Mouse (Mus musculus) bone marrow, adult 2 months (tissue): ENCODE data around the gene S100a5. TPM values are rescaled to one million over a fixed set of nuclear protein-coding genes. Genes with fewer than 3 reads are reported as not detected.

Experiments
- H3K27ac ChIP-seq: fragments of 200-500 bp; 2 replicates; pipeline ENCODE4 v1.5.1; 2012; ENCODE audit warnings: low read depth, mild to moderate bottlenecking, control low read depth, inconsistent platforms, low read length; ENCODE audit not compliant: control insufficient read depth, poor library complexity, insufficient read depth
- H3K4me1 ChIP-seq: fragments of 200-500 bp; 2 replicates; pipeline ENCODE4 v1.6.1; 2011; ENCODE audit warnings: low read length; ENCODE audit not compliant: control insufficient read depth, insufficient read depth
- H3K4me3 ChIP-seq: fragments of 200-500 bp; replicated peaks from 2 replicates; pipeline ENCODE3; 2011; ENCODE audit warnings: mild to moderate bottlenecking, low read depth, low read length, control low read depth; ENCODE audit not compliant: control insufficient read depth
- CTCF ChIP-seq: fragments of 200-500 bp; IDR thresholded peaks from 2 replicates; pipeline ENCODE4 v1.5.1; 2011; ENCODE audit warnings: low read length, control low read depth; ENCODE audit not compliant: control insufficient read depth, insufficient read depth
- POLR2A ChIP-seq: fragments of 200-500 bp; IDR thresholded peaks from 2 replicates; pipeline ENCODE4 v1.6.1; 2011; ENCODE audit warnings: low read depth, mild to moderate bottlenecking, control low read depth, low read length, borderline replicate concordance; ENCODE audit not compliant: control insufficient read depth
- WGBS: fragments of 180-500 bp; shearing (Covaris S2); methylation state at CpG from one replicate; pipeline ENCODE4 v1.1.7; 2018; 5-methylcytosine and 5-hydroxymethylcytosine counted together
- polyA plus RNA-seq: library from polyadenylated mRNA; stranded (reverse); fragments of >200 nt; gene quantifications from 2 replicates; pipeline ENCODE4 v1.2.4, GENCODE M21; 2011; ENCODE audit warnings: low replicate concordance; ENCODE audit not compliant: missing spikeins, insufficient read depth, insufficient read length

S100a5 gene
- polyA plus RNA-seq, 1 experiment, result not detected

DNA sequence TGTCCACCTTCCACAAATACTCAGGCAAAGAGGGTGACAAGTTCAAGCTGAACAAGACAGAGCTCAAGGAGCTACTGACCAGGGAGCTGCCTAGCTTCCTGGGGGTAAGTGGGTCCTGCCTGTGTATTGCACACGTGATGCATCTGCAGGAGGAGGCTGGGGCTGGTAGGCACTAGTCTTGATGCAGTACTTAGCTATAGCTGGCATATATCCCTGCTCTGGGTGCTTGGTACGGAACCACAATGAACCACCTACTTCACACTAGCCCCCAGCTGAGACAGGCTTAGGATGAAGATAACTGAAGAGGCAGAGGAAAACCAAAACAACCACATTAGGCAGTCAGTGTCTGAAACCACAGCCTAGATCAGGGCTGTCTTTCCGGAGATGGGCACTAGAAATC, 3.3 kb upstream of the S100a5 start:
- no peak overlapping the region for H3K27ac ChIP-seq
- WGBS, result 17% methylated on average over 3 of the region's 3 CpGs
- TF ChIP-seq CTCF (no peak), POLR2A (no peak)

DNA sequence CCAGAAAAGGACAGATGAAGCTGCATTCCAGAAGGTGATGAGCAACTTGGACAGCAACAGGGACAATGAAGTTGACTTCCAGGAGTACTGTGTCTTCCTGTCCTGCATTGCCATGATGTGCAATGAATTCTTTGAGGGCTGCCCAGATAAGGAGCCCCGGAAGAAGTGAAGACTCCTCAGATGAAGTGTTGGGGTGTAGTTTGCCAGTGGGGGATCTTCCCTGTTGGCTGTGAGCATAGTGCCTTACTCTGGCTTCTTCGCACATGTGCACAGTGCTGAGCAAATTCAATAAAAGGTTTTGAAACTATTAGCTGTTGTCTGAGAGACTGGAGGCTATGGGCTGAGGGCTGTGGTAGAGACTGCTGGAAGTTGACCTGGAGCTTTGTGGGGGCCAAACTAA, 2.6 kb upstream of the S100a5 start:
- TF ChIP-seq CTCF (no peak), POLR2A (no peak)
- 71% methylated on average over 2 of the region's 2 CpGs for WGBS
- H3K27ac ChIP-seq, result no peak overlapping the region
- no peak overlapping the region for H3K4me3 ChIP-seq
- H3K4me1 ChIP-seq, result peaks cover 6% of the 10 kb centered on the region

More for the DNA sequence above, 3.3 kb upstream of the S100a5 start:
- Histone ChIP-seq H3K4me1 (peaks cover 6% of the 10 kb centered on the region), H3K4me3 (no peak overlapping the region)

DNA sequence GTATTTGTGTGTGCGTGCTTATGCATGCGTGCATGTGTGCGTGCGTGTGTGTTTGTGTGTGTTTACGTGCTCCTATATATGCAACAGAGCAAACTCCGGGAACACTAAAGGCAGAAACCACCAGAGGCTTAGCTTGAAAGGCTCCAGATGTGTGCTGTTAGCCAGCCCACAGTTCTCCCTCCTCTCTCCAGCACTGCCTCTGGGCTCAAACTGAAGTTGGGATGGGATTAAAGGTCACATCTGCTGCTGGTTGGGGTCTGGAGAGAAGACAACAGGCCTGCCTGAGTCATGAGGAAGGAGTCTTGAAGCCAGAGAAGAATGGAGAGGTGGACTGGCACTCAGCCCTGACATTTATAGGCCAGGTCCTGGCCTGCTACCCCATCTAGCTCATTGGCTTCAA, 2.1 kb upstream of the S100a5 start:
- WGBS, result 86% methylated on average over 6 of the region's 6 CpGs
- H3K4me1 ChIP-seq, result peaks cover 6% of the 10 kb centered on the region
- H3K27ac ChIP-seq, result no peak overlapping the region
- TF ChIP-seq CTCF, result no peak
- TF ChIP-seq POLR2A, result no peak
- no peak overlapping the region for H3K4me3 ChIP-seq

DNA sequence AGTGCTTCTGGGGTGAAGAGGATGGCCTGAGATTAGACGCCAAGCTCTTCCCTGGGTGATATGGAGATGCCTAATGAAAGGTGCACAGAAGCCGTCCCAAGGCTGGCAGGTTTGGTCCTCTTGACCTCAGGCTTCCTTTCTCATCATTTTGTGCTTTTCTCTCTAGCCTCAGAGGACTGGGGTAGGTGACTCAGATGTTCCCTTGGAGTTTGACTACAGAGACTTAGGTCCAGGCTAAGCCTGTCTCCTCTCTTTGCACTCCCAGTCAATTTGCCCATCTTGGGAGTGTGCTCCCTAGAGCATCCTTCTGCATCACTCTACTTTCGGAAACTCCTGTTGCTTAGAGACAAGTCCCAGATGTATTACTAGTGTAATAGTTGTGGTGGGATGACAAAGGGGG, 962 bp upstream of the S100a5 start:
- Histone ChIP-seq H3K4me3 (no peak overlapping the region), H3K27ac (no peak overlapping the region), H3K4me1 (peaks cover 6% of the 10 kb centered on the region)
- TF ChIP-seq CTCF, result no peak
- 82% methylated on average over 3 of the region's 3 CpGs for WGBS

DNA sequence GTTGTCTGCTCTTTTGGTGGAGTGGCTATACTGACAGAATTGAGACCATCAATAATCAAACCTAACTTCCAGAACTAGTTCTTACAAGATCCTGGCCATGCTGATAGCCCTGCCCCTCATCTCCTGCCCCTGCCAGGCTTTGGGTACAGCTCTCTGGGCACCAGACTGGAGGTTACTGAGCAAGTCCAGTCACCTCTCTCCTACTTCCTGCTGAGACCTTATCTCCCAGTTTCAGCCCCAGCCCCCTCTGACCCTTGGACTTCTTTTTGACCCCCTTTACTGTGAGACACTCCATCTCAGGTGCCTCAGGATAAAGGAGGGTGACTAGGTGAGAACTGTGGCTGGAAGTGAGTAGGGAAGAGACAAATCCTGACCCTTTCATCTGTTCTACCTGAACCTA, 779 bp downstream of the S100a5 start:
- no peak for TF ChIP-seq POLR2A
- no peak for TF ChIP-seq CTCF
- Histone ChIP-seq H3K4me1 (peaks cover 4% of the 10 kb centered on the region), H3K27ac (no peak overlapping the region)

DNA sequence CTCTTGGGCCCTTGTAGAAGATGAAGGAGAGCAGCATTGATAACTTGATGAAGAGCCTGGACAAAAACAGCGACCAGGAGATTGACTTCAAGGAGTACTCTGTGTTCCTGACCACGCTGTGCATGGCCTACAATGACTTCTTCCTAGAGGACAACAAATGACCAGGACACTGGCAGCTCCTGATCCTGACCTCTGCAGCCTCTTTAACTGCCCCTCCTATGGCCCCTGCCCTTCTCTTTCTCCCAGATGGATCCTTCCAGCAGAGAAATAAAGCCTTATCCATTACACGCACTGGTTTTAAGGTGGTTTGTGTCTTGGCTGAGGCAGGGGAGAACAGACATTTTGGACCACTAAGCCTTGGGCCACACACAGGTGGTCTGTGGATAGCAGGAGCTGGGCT, 3.2 kb downstream of the S100a5 start:
- peak overlapping the region; percentile 72 for H3K27ac ChIP-seq

More for the DNA sequence above, 779 bp downstream of the S100a5 start:
- no peak overlapping the region for H3K4me3 ChIP-seq

DNA sequence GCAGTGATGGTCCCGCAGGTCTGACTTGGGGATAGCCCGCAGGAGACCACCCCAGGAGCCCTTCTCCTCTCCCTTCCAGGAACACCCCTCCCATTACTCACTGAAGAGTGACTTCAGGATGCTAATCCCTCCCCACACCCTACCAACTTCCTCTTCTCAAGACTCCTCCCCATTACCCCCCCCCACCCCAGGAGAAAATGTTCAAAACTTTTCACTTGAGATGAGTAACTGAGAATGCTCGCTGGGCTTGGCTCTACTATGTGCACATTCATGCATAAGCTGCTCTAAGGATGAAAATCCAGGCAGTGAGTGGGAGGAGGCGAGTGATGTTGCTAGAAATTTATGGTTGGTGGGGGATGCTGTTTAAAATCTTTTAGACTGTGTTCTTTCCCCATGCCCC, 3.7 kb downstream of the S100a5 start:
- Histone ChIP-seq H3K27ac (peak overlapping the region; percentile 72), H3K4me3 (no peak overlapping the region), H3K4me1 (peaks cover 5% of the 10 kb centered on the region)
- TF ChIP-seq CTCF, result no peak
- no peak for TF ChIP-seq POLR2A
- 16% methylated on average over 4 of the region's 4 CpGs for WGBS

More for the DNA sequence above, 3.2 kb downstream of the S100a5 start:
- TF ChIP-seq POLR2A (no peak), CTCF (no peak)
- H3K4me1 ChIP-seq, result peaks cover 5% of the 10 kb centered on the region
- no peak overlapping the region for H3K4me3 ChIP-seq
- WGBS, result 84% methylated on average over 3 of the region's 3 CpGs

DNA sequence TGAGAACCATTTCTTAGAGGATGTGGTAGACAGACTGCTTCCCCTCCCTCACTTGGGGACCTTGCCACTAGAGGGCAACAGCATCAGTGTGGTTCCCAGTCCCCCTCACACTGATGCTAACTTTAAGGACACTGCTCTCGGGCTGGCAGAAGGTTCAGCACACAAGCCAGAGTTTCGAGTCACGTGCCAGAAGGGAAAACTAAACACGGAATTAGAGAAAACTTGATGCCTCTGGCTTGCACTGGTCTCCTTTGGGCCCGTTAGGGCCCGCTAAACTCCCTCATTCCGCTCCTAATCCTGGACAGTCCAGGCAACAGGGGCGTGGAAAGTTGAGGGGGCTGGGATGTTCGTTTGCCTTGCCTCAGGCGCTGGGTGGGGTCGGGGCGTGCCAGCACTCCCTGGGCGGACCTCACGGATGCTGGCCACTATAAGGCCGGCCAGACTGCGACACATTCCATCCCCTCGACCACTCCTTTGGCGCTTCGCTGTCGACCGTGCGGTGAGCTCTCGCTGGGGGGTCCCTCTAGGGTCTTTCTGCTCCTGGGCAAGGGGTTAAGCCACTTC, 4.5 kb downstream of the S100a5 start, which contains the start of gene S100a6:
TSS of gene S100a6 (plus strand) at position 155 of the 564 bp plus-strand sequence.
- WGBS, result 9% methylated on average over 23 of the region's 23 CpGs
- peak within 1 kb of the TSS; percentile 75 for H3K4me3 ChIP-seq
- TF ChIP-seq CTCF, result peak; percentile 97
- TF ChIP-seq POLR2A, result peak; percentile 64; the same call in 1 of the 2 replicates
- peak within 1 kb of the TSS; percentile 72 for H3K27ac ChIP-seq
- peaks cover 5% of the 10 kb centered on the region for H3K4me1 ChIP-seq
